20 mouse cellular contexts compared by ENCODE assay signal in the genomic region with DNA sequence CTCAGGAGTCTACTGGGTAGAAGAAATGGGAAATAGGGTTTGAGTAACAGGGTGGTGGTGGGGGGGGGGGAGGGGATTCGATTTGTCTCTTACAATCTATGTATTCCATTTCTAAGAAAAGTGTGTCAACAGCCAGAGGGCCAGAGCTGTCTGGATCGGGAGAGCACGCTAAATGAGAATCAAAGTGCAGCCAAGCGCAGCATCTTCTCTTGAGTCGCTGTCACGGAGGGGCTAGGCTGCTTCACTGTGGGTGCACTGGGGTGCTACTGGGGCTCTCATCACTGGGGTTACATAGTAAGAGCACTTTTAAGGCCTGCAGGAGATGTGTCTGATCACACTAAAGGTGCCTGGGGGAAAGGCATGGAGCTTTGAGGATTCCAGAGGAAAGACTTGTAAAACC.
"Had no signal": no experiment of that assay in that cellular context is flagged by ENCODE, and none has a peak within 500 bp of the region (broad histone marks: within the 10 kb centered on the region; RNA-seq: fewer than 3 reads in every experiment).

No protein-coding gene starts in this region.

- ATAC-seq: liver, postnatal 0 days; lung, postnatal 0 days had no signal

- H3K36me3 ChIP-seq: kidney, embryonic 15.5 days; limb, embryonic 12.5 days; limb, embryonic 15.5 days; neural tube, embryonic 12.5 days had no signal

- H3K4me1 ChIP-seq: neural tube, embryonic 12.5 days had no signal

- H3K27me3 ChIP-seq: limb, embryonic 12.5 days; limb, embryonic 15.5 days; neural tube, embryonic 12.5 days had no signal

- H3K4me2 ChIP-seq: kidney, embryonic 15.5 days; limb, embryonic 12.5 days; limb, embryonic 15.5 days; liver, embryonic 11.5 days; lung, embryonic 14.5 days; neural tube, embryonic 12.5 days had no signal

- H3K9me3 ChIP-seq: kidney, embryonic 15.5 days; limb, embryonic 12.5 days; limb, embryonic 15.5 days; neural tube, embryonic 12.5 days had no signal

- H3K9ac ChIP-seq: kidney, embryonic 15.5 days; limb, embryonic 12.5 days; limb, embryonic 15.5 days; liver, embryonic 14.5 days; liver, postnatal 0 days; lung, embryonic 14.5 days; neural tube, embryonic 12.5 days had no signal

- H3K4me3 ChIP-seq: kidney, embryonic 15.5 days; left cerebral cortex, adult 2 months; limb, embryonic 12.5 days; limb, embryonic 15.5 days; neural tube, embryonic 12.5 days had no signal

- H3K27ac ChIP-seq: kidney, embryonic 15.5 days; left cerebral cortex, adult 2 months; limb, embryonic 12.5 days; limb, embryonic 15.5 days; liver, embryonic 14.5 days; macrophage; neural tube, embryonic 12.5 days had no signal

- DNase-seq: kidney, adult 11 months; kidney, adult 8-10 months; kidney, postnatal 10 days; kidney, postnatal 36 days; layer of hippocampus, postnatal 36 days; left cerebral cortex, postnatal 4 days; liver, postnatal 0 days; lung, embryonic 14.5 days; right cerebral cortex, postnatal 25 days; thymus, adult 18-20 months; thymus, postnatal 36 days had no signal
